Mouse (Mus musculus): ENCODE measurements around the gene Nsdhl. TPM values are rescaled to one million over a fixed set of nuclear protein-coding genes. Genes with fewer than 3 reads are reported as not detected.

Gene Nsdhl
- 10 to 100 TPM; 21.4 to 30.5 (median 27.3) TPM for total RNA-seq (2022)

- peak; percentile 87 to 92 for DNase-seq (ENCODE audit: low spot score in 2 of 2)
Observed at GRCm38 (mm10) chrX:72917884-72918681, at the start of gene Nsdhl, which contains the start of gene Cetn2. Gene Nsdhl (plus strand): TSS chrX:72918557. Gene Cetn2 (minus strand): TSS chrX:72918411.

- peak; percentile 16 to 38 for DNase-seq (ENCODE audit: low spot score in 2 of 2)
Observed at GRCm38 (mm10) chrX:72895388-72896054, 22.8 kb upstream of the Nsdhl start.

GRCm38 (mm10) chrX:72896055-72896437 is 22.3 kb upstream of the Nsdhl start:
- DNase-seq (ENCODE audit: low spot score in 2 of 2): no peak

GRCm38 (mm10) chrX:72902530-72902929 is 15.8 kb upstream of the Nsdhl start:
- DNase-seq (ENCODE audit: low spot score in 2 of 2): no peak

GRCm38 (mm10) chrX:72907619-72908403 is 10.5 kb upstream of the Nsdhl start:
- no peak for DNase-seq (ENCODE audit: low spot score in 2 of 2)

- DNase-seq (ENCODE audit: low spot score in 2 of 2): no peak
Observed at GRCm38 (mm10) chrX:72908404-72908741, 10.0 kb upstream of the Nsdhl start.

- no peak for DNase-seq (ENCODE audit: low spot score in 2 of 2)
Observed at GRCm38 (mm10) chrX:72911611-72912010, 6.7 kb upstream of the Nsdhl start.

- no peak for DNase-seq (ENCODE audit: low spot score in 2 of 2)
Observed at GRCm38 (mm10) chrX:72918682-72919059, 314 bp downstream of the Nsdhl start.

GRCm38 (mm10) chrX:72921391-72921790 is 3.0 kb downstream of the Nsdhl start:
- DNase-seq (ENCODE audit: low spot score in 2 of 2): no peak

- DNase-seq (ENCODE audit: low spot score in 2 of 2): no peak
Observed at GRCm38 (mm10) chrX:72953464-72953863, 35.1 kb downstream of the Nsdhl start.

GRCm38 (mm10) chrX:72956486-72956885 is 38.1 kb downstream of the Nsdhl start:
- no peak for DNase-seq (ENCODE audit: low spot score in 2 of 2)

GRCm38 (mm10) chrX:72960431-72960830 is 42.1 kb downstream of the Nsdhl start:
- DNase-seq (ENCODE audit: low spot score in 2 of 2): peak in 1 of 2 experiments; percentile 9

GRCm38 (mm10) chrX:72961511-72961910 is 43.2 kb downstream of the Nsdhl start:
- DNase-seq (ENCODE audit: low spot score in 2 of 2): no peak

- no peak for DNase-seq (ENCODE audit: low spot score in 2 of 2)
Observed at GRCm38 (mm10) chrX:72962743-72963142, 44.4 kb downstream of the Nsdhl start.

- DNase-seq (ENCODE audit: low spot score in 2 of 2): no peak
Observed at GRCm38 (mm10) chrX:72982831-72983230, 64.5 kb downstream of the Nsdhl start.

GRCm38 (mm10) chrX:72985607-72986006 is 67.2 kb downstream of the Nsdhl start:
- DNase-seq (ENCODE audit: low spot score in 2 of 2): no peak

GRCm38 (mm10) chrX:72986841-72987519 is 68.6 kb downstream of the Nsdhl start, which contains the start of gene Zfp185:
Gene Zfp185 (plus strand): TSS chrX:72987339.
- no peak for DNase-seq (ENCODE audit: low spot score in 2 of 2)

GRCm38 (mm10) chrX:72987520-72987905 is 69.2 kb downstream of the Nsdhl start:
- no peak for DNase-seq (ENCODE audit: low spot score in 2 of 2)

- no peak for DNase-seq (ENCODE audit: low spot score in 2 of 2)
Observed at GRCm38 (mm10) chrX:72988431-72988830, 70.1 kb downstream of the Nsdhl start.

- no peak for DNase-seq (ENCODE audit: low spot score in 2 of 2)
Observed at GRCm38 (mm10) chrX:72990581-72990980, 72.2 kb downstream of the Nsdhl start.

- DNase-seq (ENCODE audit: low spot score in 2 of 2): no peak
Observed at GRCm38 (mm10) chrX:72992291-72992919, 74.0 kb downstream of the Nsdhl start.

Measured in layer of hippocampus, adult 8-10 months (tissue).